ENCODE assay signal across 27 mouse cellular contexts in the genomic region with DNA sequence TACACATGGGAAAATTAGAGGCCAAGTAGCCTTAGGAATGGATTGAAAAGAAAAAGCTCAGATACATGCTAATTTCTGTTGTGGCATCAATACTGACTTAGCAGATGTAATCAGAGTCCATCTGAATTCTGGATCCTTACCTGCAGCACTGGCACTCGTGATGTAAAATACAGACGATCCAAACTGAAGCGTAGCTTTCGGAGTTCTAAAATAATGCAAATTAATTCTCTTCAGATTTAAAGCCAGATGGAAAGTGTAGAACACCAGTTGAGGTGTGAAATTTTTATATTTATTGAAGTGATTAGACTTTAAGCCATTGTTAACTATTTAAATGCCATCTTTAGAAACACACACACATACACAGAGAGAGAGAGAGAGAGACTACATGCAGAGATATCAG. TPM values are rescaled to one million over a fixed set of nuclear protein-coding genes. Genes with fewer than 3 reads are reported as not detected.
"Had no signal": no experiment of that assay in that cellular context is flagged by ENCODE, and none has a peak within 500 bp of the region (broad histone marks: within the 10 kb centered on the region; RNA-seq: fewer than 3 reads in every experiment).

No protein-coding gene starts in this region.

- H3K9me3 ChIP-seq: heart, embryonic 13.5 days; heart, embryonic 15.5 days; hindbrain, embryonic 13.5 days; hindbrain, embryonic 15.5 days; kidney, embryonic 15.5 days; limb, embryonic 13.5 days; limb, embryonic 15.5 days; liver, embryonic 12.5 days had no signal

- H3K9ac ChIP-seq: heart, embryonic 13.5 days; heart, embryonic 15.5 days; hindbrain, embryonic 13.5 days; hindbrain, embryonic 15.5 days; kidney, embryonic 15.5 days; limb, embryonic 13.5 days; limb, embryonic 15.5 days; liver, embryonic 12.5 days; liver, embryonic 14.5 days had no signal

- DNase-seq: gastrocnemius, postnatal 14 days; gastrocnemius, postnatal 36 days; heart, adult 2 months; heart, postnatal 14 days; heart, postnatal 36 days; kidney, adult 11 months; kidney, adult 2 months; kidney, adult 9 months; kidney, postnatal 14 days; kidney, postnatal 36 days; layer of hippocampus, adult 9-11 months; layer of hippocampus, postnatal 36 days; left cerebral cortex, postnatal 4 days had no signal

- ATAC-seq: hindbrain, postnatal 0 days; intestine, embryonic 16.5 days; liver, embryonic 12.5 days had no signal

- H3K4me2 ChIP-seq: heart, embryonic 11.5 days; heart, embryonic 13.5 days; heart, embryonic 15.5 days; hindbrain, embryonic 13.5 days; hindbrain, embryonic 15.5 days; kidney, embryonic 15.5 days; limb, embryonic 13.5 days; limb, embryonic 15.5 days; liver, embryonic 12.5 days had no signal

- H3K4me3 ChIP-seq: heart, adult 2 months; heart, embryonic 13.5 days; heart, embryonic 15.5 days; hindbrain, embryonic 13.5 days; hindbrain, embryonic 15.5 days; kidney, embryonic 15.5 days; limb, embryonic 13.5 days; limb, embryonic 15.5 days; liver, embryonic 12.5 days had no signal

- H3K27me3 ChIP-seq: heart, embryonic 13.5 days; heart, embryonic 15.5 days; hindbrain, embryonic 13.5 days; hindbrain, embryonic 15.5 days; kidney, embryonic 15.5 days; limb, embryonic 13.5 days; limb, embryonic 15.5 days had no signal

- H3K27ac ChIP-seq: heart, adult 2 months; heart, embryonic 13.5 days; heart, embryonic 15.5 days; hindbrain, embryonic 13.5 days; hindbrain, embryonic 15.5 days; hindbrain, postnatal 0 days; kidney, embryonic 15.5 days; kidney, postnatal 0 days; limb, embryonic 13.5 days; limb, embryonic 15.5 days; liver, embryonic 12.5 days; liver, embryonic 14.5 days had no signal

RNA-seq across cellular contexts. Expression of gene Hebp2, which starts 15.7 kb away (rescaled TPM):
- total RNA-seq: hematopoietic stem cell, adult 5-6 weeks had no signal
